Mouse (Mus musculus): ENCODE measurements at regions not wholly inside any gene's neighbourhood (a gene's known extent, or its start where the extent isn't known, plus 50 kb on each side); places are given as distances from the start of the nearest gene placed in this dataset.
"Not testable (repeated sequence)": the region's sequence is repeated elsewhere in the genome, so short reads cannot be mapped to it uniquely, and the experiment has no call there.

DNA sequence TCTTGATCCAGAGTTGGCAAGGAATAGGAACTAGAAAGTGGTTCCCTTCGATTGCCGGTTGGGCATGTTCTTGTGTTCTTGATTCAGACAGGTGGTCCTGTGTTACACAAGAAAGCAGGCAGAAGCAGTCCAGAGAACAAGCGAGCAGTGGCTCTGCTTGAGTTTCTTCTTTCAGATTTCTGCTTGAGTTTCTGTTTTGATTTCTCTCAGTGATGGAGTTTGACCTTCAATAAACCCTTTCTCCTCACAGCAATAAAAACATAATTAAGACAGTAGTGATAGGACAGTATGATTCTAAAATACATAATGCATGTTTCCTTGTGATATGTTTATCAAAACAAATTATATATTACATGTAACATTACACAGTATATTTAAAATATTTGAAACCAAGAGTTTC is 59.1 kb downstream of the Klf6 start:
- in situ Hi-C loops (cut with MboI, MseI), result loop anchor here (5.0 kb wide), 1 partner anchor 82 kb away; no protein-coding TSS in a partner anchor

DNA sequence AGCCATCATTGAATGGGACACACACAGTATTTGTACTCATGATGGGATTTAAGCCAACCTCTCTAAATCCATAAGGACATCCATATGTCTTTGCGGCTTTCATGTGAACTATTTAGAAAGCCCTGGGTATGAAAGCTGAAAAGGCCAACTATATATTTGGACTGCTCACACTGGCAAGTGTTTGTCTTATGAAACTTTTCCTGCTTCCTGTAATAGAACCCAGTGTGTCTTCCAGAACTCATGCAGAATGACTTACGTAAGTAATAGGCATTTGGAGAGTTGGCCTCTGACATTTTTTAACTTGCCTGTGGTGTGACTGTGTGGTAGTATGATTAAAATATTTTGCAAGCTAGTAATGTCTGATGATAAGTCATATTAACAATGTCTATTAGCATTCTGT is 70.2 kb downstream of the Klf6 start:
- in situ Hi-C loops (cut with MboI, MseI), result no loop called here

DNA sequence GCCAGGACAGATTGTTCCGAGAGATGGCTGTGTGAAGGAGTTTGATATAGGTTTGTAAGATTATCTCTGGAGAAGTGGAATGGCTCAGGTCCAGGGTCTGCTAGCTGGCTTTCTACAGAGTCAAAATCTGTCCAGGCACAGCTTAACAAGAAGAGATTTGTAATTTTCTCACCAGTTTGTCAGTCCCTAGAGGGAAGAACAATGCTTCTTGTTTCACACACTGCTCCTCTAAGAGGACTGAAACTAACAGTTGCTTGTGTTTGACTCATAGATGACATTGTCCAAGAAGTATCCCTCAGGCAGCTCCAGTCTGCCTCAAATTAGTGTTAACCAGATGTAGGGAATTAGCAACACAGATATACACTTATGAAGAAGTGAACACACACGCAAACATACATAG is 76.2 kb downstream of the Klf6 start:
- in situ Hi-C loops (cut with MboI, MseI), result no loop called here

DNA sequence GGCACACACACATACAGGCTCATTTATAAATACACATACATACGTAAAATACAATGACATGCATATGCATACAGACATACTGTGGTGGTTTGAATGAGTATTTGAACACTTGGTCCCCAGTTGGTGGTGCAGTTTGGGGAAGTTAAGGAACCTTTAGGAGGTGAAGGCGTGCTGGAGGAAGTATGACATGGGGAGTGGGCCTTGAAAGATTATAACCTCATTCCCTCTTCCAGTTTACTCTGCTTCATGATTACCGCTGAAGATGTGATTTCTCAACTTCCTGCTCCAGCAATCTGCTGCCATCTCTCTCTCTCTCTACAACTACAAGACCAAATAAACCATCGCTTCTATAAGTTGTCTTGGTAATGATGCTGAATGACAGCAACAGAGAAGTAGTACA is 76.7 kb downstream of the Klf6 start:
- in situ Hi-C loops (cut with MboI, MseI), result no loop called here

DNA sequence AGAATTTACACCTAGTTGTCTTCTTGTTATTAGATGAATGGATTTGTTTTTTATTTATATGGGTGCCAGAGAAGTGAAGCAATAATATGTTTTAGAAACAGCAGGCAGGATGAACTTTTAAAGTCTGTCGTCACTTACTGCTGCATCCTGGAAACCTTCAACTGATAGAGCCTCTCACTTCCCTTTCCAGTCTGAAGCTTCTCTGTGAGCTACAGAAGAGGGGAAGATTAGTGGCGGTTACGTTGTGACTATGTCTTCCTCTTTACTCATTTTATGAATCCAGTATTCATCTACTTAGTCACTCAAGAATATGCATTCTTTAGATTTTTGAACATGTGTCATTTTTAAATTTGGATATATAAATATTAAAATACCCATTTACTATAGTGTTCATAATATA is 78.1 kb downstream of the Klf6 start:
- in situ Hi-C loops (cut with MboI, MseI), result no loop called here

DNA sequence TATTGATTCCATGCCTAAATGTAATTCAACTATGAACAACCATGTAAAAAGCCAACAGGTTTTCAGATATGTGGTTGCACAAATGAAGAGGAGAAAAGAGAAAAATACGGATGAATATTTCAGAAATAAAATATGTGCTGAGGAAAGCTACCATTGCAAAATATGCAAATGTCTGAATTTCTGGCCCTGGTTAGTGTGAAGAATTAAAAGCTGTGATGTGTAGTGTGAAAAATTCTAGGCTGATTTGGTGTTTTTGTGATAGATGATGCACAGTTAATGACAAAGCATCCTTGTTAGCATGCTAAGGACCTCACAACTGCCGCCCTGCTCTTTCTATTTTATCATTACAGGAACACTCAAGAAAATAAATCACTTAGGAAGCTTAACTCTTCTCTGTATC is 91.6 kb downstream of the Klf6 start:
- in situ Hi-C loops (cut with MboI, MseI), result no loop called here

DNA sequence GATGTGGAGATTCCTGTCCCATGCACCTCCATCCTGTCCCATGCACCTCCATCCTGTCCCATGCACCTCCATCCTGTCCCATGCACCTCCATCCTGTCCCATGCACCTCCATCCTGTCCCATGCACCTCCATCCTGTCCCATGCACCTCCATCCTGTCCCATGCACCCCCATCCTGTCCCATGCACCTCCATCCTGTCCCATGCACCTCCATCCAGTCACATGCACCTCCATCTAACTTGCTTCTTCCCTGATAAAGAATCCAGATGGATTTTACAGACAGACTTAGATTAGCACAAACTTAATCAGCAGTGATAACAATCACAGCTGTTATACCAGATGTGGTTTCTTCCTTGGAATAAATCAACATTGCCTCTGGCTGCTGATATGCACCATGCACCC is 93.8 kb downstream of the Klf6 start:
- in situ Hi-C loops (cut with MboI, MseI), result not testable (repeated sequence)

DNA sequence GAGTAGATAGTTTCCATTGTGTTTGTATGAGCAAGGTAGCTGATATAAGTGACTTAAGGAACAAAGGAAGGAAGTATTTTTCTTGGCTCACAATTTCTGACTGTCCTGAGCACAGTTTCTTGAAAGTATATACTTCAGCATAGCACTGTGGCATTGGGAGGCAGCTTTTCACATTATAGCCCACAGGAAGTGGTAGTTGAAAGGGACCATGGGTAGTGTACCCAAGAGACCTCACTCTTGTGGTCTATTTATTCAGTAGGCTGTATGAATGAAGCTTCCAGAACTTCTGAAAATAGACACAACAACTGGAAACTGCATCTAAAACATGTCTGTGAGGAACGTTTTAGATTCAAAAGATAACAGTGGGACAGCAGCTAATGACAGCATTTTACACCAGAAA is 94.9 kb downstream of the Klf6 start:
- in situ Hi-C loops (cut with MboI, MseI), result no loop called here

DNA sequence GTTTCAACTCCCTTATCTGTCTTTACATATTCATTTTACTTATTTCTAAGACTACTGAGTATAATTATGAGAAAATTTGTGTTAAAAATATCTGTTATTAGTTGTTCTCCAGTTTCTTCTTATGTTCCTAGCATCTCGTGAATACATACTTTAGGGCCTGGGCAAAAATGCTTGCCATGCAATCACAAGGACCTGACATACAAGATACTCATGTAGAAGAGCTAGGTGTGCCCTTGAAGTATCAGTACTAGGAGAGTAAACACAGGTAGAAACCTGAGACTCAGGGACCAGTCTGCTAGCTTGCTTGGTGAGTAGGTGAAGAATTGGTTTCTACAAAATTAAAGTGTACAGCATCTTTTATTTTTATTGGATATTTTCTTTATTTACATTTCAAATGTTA is 101.7 kb downstream of the Klf6 start:
- in situ Hi-C loops (cut with MboI, MseI), result no loop called here

DNA sequence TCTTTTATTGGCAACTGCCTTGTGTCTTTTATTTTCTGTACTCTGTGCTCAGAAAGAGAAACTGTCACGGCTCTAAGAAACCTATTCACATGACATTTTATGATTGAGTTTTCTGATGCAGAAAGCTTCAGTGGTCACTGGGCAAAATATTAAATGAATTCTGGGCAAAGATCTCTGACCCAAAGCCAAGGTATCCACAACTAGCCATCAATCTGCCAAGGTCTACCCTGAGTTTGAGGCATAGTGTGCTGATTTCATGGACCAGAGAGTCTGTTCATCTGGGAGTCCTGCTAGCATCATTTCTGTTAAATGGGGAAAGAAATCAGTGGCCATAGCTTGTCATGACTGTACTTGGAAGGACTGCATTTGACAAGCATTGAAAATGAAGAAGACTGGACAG is 103.3 kb downstream of the Klf6 start:
- in situ Hi-C loops (cut with MboI, MseI), result no loop called here

DNA sequence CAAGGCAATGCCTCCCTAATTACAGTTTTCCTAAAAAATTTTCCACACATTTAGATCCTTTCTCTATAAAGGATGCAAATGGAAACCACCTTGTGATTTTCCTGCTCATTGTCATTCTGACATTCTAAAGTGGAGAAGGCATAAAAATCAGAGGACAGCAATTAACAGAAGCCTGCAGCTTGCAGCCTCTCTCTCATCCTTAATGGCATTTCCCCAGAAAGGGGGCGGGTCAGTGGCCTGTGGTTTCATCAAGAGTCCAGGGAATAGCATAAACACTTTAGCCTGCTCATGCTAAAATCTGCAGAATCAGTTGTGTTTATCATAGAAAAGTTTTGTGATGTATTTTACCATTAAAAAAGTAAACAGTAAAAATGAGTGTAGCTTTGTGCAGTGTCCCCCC is 117.3 kb downstream of the Klf6 start:
- in situ Hi-C loops (cut with MboI, MseI), result loop anchor here (10.0 kb wide), 1 partner anchor 214 kb away; no protein-coding TSS in a partner anchor

DNA sequence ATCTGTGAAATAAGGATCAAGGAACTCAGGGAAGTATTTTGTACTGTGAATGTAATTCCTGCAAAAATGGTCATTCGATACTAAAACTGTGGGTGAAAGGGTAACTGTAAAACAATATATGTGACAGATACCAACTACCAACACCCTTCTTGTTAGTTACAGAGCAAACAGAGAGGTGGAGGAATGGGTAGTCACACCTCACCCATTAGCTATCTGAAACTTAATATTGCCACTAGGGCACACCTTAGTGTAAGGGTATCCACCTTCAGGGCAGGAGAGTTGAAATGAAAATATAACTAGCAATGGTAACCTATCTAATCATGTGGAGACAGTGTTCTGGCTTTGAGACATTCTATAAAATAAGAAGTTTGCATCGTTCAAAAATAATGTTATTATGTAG is 126.2 kb downstream of the Klf6 start:
- in situ Hi-C loops (cut with MboI, MseI), result no loop called here

DNA sequence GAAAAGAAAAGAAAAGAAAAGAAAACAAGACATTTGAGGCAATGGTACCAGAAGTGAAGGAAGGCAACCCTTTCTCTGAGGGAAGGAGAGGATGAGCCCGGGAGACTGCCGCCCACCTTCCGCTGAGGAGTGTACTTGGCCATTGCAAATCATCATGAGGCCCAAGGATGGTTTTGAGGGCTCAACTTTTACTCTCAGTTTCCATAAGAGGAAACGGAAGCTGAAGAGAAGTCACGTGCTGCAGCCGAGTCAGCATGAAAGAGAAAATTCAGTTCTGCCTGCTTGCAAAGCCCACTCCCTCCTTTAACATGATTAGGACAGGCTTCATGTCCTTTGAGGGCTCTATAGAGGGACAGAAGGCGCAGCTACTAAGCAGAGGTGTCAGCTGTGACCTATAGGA is 127.1 kb downstream of the Klf6 start:
- in situ Hi-C loops (cut with MboI, MseI), result no loop called here

DNA sequence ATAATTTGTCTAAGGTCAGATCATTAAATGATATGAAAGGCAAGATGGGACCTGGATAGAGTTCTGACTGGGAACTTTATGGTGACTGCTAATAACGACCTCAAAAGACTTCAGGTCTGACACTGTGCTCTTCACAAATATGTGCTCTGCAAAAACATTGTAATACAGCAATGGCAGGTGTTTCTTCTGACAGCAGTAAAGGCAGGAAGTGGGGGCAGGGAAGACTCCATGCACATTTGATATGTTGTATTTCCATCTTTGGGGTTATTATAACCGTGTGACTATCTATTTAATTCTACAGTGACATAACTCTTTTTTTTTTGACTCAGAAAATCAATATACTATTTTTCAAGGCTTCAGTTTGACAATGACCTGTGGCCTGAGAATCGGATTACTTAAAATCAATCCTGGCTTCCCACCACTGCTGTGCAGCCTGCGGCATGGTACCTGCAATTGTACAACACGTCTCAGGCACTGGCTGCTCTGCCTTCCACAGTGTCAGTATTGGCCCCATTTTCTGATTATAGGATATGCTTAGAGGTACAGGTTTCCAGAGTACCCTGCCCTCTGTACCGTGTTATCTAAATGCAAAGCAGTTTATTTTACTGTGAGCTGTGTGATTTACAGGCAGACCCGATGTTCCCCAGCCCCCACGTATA is 139.4 kb downstream of the Klf6 start:
- in situ Hi-C loops (cut with MboI, MseI), result loop anchor here (5.0 kb wide), 1 partner anchor 78 kb away; no protein-coding TSS in a partner anchor

DNA sequence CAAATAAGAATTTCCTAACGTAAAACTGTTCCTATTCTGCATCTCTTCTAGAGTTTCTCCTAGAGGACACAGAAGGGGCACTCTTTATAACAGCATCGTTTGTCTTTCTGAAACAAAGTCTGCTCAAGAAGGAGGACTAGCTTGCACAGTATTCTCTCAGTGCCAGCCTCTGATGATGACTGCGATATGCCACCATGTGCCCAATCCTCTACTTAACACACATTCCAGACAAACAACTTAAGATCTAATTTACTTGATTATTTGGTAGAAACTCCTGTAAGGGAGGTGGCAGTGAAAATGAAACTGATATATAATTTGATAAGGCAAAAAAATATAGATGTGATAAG is 139.9 kb downstream of the Klf6 start:
- in situ Hi-C loops (cut with MboI, MseI), result loop anchor here (5.0 kb wide), 1 partner anchor 79 kb away; no protein-coding TSS in a partner anchor

DNA sequence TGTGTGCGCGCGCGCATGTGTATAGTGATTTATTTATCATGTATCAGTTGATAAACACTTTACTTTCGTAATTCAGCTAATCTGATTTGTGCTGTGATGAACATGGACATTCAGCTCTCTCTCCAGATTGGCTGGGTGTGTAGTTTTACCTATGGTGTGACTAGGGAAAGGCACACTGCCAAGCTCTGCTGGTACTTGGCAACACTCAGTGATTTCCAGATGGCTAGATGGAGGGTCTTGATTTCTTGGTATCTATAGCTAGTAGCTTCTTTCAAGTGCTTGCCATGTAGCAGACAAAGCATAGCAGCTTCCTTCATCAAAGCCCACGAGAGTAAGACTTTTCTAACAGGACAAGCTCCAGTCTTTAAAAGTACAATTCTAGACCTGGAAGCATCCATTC is 144.6 kb downstream of the Klf6 start:
- in situ Hi-C loops (cut with MboI, MseI), result no loop called here

DNA sequence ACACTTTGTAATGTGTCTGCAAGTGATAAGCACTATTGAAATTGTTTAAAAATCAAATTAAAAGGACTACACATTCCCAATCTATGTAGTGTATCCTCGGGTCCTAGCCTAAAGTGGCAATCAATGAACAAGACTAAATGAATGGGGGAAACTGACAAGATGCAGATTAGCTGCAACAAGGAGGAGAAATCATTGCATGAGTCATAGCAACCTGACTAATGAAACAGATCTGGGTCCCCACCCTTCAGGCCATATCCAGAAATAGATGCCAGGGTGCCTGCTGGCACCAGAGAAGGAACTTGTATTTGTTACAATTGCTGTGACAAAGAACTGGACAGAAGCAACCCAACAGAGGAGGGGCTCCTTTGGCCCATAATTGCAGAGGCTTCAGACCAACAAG is 148.4 kb downstream of the Klf6 start:
- in situ Hi-C loops (cut with MboI, MseI), result no loop called here

DNA sequence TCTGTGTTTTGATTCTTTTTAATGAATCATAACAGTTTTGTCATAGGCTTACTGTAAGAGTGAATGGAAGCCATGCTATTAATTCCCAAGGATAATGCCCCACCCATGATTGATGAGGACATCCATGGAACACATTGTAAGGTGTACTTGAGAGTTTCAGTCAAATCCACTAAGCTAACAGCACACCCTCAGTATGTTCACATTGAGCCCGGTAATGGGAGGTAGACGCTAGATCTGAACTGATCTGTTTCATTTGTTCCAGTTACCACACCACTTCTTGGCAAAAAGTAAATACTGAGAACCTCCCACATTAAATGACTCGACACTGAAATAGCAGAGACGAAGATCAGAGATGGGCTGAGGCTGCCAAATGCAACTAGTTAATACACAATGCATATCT is 165.9 kb downstream of the Klf6 start:
- in situ Hi-C loops (cut with MboI, MseI), result no loop called here

DNA sequence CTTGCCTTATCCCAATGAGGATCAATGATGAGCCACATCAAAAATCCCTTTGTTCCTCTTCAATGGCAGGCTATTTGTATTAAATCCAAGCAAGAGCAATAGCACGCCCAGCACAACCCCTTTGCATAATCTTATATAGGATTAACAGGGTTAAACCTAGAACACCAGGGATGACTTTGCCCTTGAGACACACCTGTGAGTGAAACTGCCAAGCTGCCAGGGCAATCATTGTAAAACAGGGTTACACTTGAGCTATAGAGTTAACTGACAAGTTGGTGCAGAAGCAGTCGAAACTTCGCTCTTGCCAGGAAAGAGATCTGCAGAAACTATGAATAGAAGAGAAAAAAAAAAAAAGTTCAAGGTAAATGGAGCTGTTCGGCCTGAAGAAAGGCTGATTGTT is 167.6 kb downstream of the Klf6 start:
- in situ Hi-C loops (cut with MboI, MseI), result no loop called here

DNA sequence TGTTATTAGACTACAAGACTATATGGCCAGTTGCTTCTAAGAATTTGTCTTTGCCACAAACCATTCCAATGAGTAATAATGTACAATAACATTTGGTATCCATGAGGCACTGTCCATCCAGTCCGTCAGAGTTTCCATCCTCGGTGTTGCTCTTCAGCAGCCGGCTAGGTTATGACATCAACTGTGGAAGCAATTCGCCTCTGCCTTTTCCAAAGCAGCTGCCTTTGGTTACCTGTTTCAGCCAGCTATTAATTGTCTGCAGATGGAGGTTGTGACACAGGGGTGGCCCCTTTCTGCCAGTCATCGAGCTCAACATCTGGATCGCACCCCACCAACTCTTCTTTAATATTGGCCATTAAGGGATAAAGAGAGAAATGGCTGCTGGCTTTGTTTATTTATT is 168.2 kb downstream of the Klf6 start:
- in situ Hi-C loops (cut with MboI, MseI), result no loop called here

DNA sequence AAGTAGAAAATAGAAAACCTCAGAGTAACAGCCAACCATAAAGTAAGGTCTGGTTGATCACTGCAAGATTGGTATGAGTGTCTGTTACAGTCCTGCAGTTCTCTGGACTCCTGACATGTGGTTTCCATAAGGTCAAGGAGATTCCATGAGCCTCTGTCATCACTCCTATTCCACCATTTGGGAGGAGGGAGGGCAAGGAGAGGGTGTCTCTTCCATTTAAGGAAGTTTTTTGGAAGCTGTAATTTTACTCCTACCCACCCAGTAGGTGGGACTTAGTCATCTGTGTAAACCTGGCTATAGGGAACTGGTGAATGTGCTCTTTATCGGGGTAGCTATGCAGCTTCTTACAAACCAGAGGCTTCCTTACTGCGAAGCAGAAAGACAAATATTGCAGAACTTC is 168.8 kb downstream of the Klf6 start:
- in situ Hi-C loops (cut with MboI, MseI), result no loop called here

DNA sequence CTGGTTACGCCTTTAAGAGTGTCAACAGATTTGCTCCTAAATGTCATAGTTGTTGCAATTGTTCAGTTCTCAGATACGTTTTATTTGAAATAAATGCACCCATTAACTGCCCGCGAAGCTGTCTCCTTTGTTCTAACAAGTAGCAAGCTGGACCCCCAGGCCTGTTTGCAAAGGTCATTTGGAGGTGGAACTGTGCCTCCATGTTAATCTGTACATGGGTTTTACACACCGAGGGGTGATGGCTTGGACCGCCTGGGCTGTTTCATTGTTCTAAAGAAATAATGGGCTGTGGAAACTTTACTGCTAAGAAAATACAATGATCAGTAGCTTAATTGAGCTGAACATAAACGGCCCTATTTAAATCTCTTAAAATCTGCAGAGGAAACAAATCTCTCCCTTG is 178.8 kb downstream of the Klf6 start:
- in situ Hi-C loops (cut with MboI, MseI), result no loop called here

DNA sequence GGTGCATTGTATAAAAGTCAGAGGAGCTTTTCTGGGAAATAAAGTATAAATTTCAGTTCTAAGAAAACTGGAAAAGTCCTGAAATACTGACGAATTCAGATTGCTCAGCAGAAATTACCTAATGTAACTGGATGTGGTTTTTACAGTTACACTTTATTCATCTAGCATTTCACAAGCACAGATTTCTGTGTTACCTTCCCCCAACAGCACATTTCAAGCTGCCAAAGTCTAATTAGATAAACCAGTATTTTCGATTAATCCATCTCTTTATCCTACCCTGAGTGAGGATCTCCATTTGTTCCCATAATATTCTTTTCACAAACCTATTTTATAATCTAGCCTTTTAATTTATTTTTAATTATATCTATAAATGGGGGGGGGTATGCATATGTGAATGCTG is 179.4 kb downstream of the Klf6 start:
- in situ Hi-C loops (cut with MboI, MseI), result no loop called here

DNA sequence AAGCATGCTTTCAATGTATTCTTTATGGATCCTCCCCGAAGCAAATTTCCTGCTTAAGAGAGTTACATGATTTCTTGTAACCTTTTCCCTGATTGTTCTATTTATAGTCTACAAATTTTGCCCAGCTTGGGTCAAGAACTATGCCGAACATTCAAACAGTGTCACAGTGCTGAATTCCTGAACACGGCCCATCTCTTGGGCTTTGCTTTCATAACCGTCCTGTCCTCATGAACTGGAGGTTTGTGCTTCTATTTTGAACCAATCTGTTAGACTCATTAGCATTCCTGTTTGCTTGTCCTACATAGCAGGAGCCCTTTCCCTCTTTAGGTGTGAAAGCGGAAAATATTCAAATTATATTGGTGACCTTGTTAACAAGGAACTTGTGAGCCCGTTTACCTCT is 181.2 kb downstream of the Klf6 start:
- in situ Hi-C loops (cut with MboI, MseI), result no loop called here
